Mouse (Mus musculus) hindbrain, embryonic 14.5 days (tissue): ENCODE measurements around the gene Coro1a. TPM values are rescaled to one million over a fixed set of nuclear protein-coding genes. Genes with fewer than 3 reads are reported as not detected.

Experiments
- ATAC-seq: fragments of 200-750 bp; cut with Nextera tagmentation; 2 replicates; pipeline ENCODE4 v1.8.0; 2017; ENCODE audit warnings: moderate number of reproducible peaks, mild to moderate bottlenecking, moderate TSS enrichment, moderate library complexity; ENCODE audit not compliant: low FRiP score
- DNase-seq: peaks from one replicate; pipeline ENCODE4 v3.0.0-alpha.2; 2015; ENCODE audit warnings: low spot score
- H3K27ac ChIP-seq: fragments of 300-500 bp; sonication (generic); 2 replicates; pipeline ENCODE4 v1.5.1; 2014; ENCODE audit warnings: mild to moderate bottlenecking, moderate library complexity
- H3K27me3 ChIP-seq: fragments of 300-500 bp; sonication (generic); 2 replicates; pipeline ENCODE4 v1.6.1; 2014; ENCODE audit warnings: mild to moderate bottlenecking, low read length, mixed read lengths; ENCODE audit not compliant: control insufficient read depth, insufficient read depth
- H3K36me3 ChIP-seq: fragments of 300-500 bp; sonication (generic); replicated peaks from 2 replicates; pipeline ENCODE4 v1.6.1; 2014; ENCODE audit not compliant: control insufficient read depth, insufficient read depth
- H3K4me1 ChIP-seq: fragments of 300-500 bp; sonication (generic); replicated peaks from 2 replicates; pipeline ENCODE4 v1.6.1; 2014; ENCODE audit warnings: antibody characterized with exemption, low read length, mixed read lengths; ENCODE audit not compliant: control insufficient read depth, insufficient read depth
- H3K4me2 ChIP-seq: fragments of 300-500 bp; sonication (generic); replicated peaks from 2 replicates; pipeline ENCODE4 v1.6.1; 2014; ENCODE audit warnings: mild to moderate bottlenecking, moderate library complexity
- H3K4me3 ChIP-seq: fragments of 300-500 bp; sonication (generic); replicated peaks from 2 replicates; pipeline ENCODE4 v1.5.1; 2014; ENCODE audit warnings: mild to moderate bottlenecking, low read length
- H3K9ac ChIP-seq: fragments of 300-500 bp; sonication (generic); 2 replicates; pipeline ENCODE4 v1.6.1; 2014
- H3K9me3 ChIP-seq: fragments of 300-500 bp; sonication (generic); 2 replicates; pipeline ENCODE4 v1.6.1; 2016; ENCODE audit warnings: low read length; ENCODE audit not compliant: control insufficient read depth
- WGBS: fragments of 180-500 bp; shearing (Covaris S2); extraction: QIAGEN DNeasy Blood & Tissue Kit; methylation state at CpG from one replicate; pipeline ENCODE4 v1.1.7; 2014; 5-methylcytosine and 5-hydroxymethylcytosine counted together
- polyA plus RNA-seq: library from polyadenylated mRNA; unstranded; fragments of >200 nt; fragmentation: Nextera tagmentation; extraction: Ambion mirVana; gene quantifications from 2 replicates; pipeline ENCODE4 v1.2.1, GENCODE M21; 2014

Coro1a gene
- polyA plus RNA-seq, 1 experiment from 2014 or later, result 82.2 TPM

- H3K27ac ChIP-seq, result no peak overlapping the region
- no peak overlapping the region for H3K4me2 ChIP-seq
- H3K9me3 ChIP-seq, result no peaks in the 10 kb centered on the region
- ATAC-seq (no peak), DNase-seq (no peak)
- H3K36me3 ChIP-seq, result peaks cover 47% of the 10 kb centered on the region
- no peak overlapping the region for H3K9ac ChIP-seq
- WGBS, result 79% methylated on average over 8 of the region's 8 CpGs
- H3K27me3 ChIP-seq, result no peaks in the 10 kb centered on the region
- H3K4me3 ChIP-seq, result no peak overlapping the region
- no peaks in the 10 kb centered on the region for H3K4me1 ChIP-seq
Measured at GRCm38 (mm10) chr7:126663646-126664045, 43.9 kb downstream of the Coro1a start.

- 89% methylated on average over 3 of the region's 3 CpGs for WGBS
- no peak overlapping the region for H3K4me3 ChIP-seq
- no peak overlapping the region for H3K9ac ChIP-seq
- H3K4me2 ChIP-seq, result no peak overlapping the region
- H3K4me1 ChIP-seq, result no peaks in the 10 kb centered on the region
- ATAC-seq (no peak), DNase-seq (no peak)
- H3K27me3 ChIP-seq, result no peaks in the 10 kb centered on the region
- peaks cover 33% of the 10 kb centered on the region for H3K36me3 ChIP-seq
- H3K9me3 ChIP-seq, result no peaks in the 10 kb centered on the region
- no peak overlapping the region for H3K27ac ChIP-seq
Measured at GRCm38 (mm10) chr7:126659771-126660170, 47.8 kb downstream of the Coro1a start.

GRCm38 (mm10) chr7:126657522-126657921 is 50.1 kb downstream of the Coro1a start:
- no peaks in the 10 kb centered on the region for H3K9me3 ChIP-seq
- no peak overlapping the region for H3K27ac ChIP-seq
- DNase-seq (no peak), ATAC-seq (no peak)
- H3K4me3 ChIP-seq, result no peak overlapping the region
- no peaks in the 10 kb centered on the region for H3K4me1 ChIP-seq
- H3K4me2 ChIP-seq, result no peak overlapping the region
- no peaks in the 10 kb centered on the region for H3K27me3 ChIP-seq
- WGBS, result 87% methylated on average over 1 of the region's 1 CpGs
- H3K9ac ChIP-seq, result no peak overlapping the region
- H3K36me3 ChIP-seq, result peaks cover 13% of the 10 kb centered on the region; the same call in 1 of the 2 replicates

- 91% methylated on average over 3 of the region's 3 CpGs for WGBS
- no peak overlapping the region for H3K4me2 ChIP-seq
- no peak overlapping the region for H3K9ac ChIP-seq
- no peak for ATAC-seq
- no peaks in the 10 kb centered on the region for H3K27me3 ChIP-seq
- H3K27ac ChIP-seq, result no peak overlapping the region
- no peaks in the 10 kb centered on the region for H3K9me3 ChIP-seq
- no peak for DNase-seq
- no peak overlapping the region for H3K4me3 ChIP-seq
- no peaks in the 10 kb centered on the region for H3K4me1 ChIP-seq
- H3K36me3 ChIP-seq, result no peaks in the 10 kb centered on the region
Measured at GRCm38 (mm10) chr7:126655695-126656094, 51.9 kb downstream of the Coro1a start.

- no peak for ATAC-seq
- 84% methylated on average over 2 of the region's 2 CpGs for WGBS
- no peak overlapping the region for H3K4me3 ChIP-seq
- no peak overlapping the region for H3K9ac ChIP-seq
- H3K9me3 ChIP-seq, result no peaks in the 10 kb centered on the region
- no peak overlapping the region for H3K4me2 ChIP-seq
- no peaks in the 10 kb centered on the region for H3K36me3 ChIP-seq
- H3K4me1 ChIP-seq, result peaks cover 5% of the 10 kb centered on the region; the same call in 1 of the 2 replicates
- H3K27me3 ChIP-seq, result no peaks in the 10 kb centered on the region
- no peak for DNase-seq
- H3K27ac ChIP-seq, result no peak overlapping the region
Measured at GRCm38 (mm10) chr7:126653991-126654390, 53.6 kb downstream of the Coro1a start.

- WGBS, result 92% methylated on average over 2 of the region's 2 CpGs
- Histone ChIP-seq H3K4me1 (peaks cover 5% of the 10 kb centered on the region; the same call in 1 of the 2 replicates), H3K36me3 (no peaks in the 10 kb centered on the region), H3K9me3 (no peaks in the 10 kb centered on the region), H3K4me3 (no peak overlapping the region), H3K9ac (no peak overlapping the region), H3K27me3 (no peaks in the 10 kb centered on the region), H3K4me2 (no peak overlapping the region), H3K27ac (no peak overlapping the region)
- ATAC-seq, result no peak
- DNase-seq, result no peak
Measured at GRCm38 (mm10) chr7:126650852-126651251, 56.7 kb downstream of the Coro1a start.

Other genes with a start within 250 kb of the Coro1a start
- 0.30 and 0.31 TPM in 2 replicates for gene Atp2a1, start 244.7 kb downstream of the Coro1a start, polyA plus RNA-seq
- 60.3 and 64.1 TPM in 2 replicates for gene Sh2b1, start 232.4 kb downstream of the Coro1a start, polyA plus RNA-seq
- gene Tufm, start 220.4 kb downstream of the Coro1a start, polyA plus RNA-seq, result 116 and 136 TPM in 2 replicates
- 72.6 and 73.7 TPM in 2 replicates for gene Atxn2l, start 204.3 kb downstream of the Coro1a start, polyA plus RNA-seq
- 162 and 165 TPM in 2 replicates for gene Eif3c, start 141.4 kb downstream of the Coro1a start, polyA plus RNA-seq
- 0.26 and 0.36 TPM in 2 replicates for gene Apobr, start 122.8 kb downstream of the Coro1a start, polyA plus RNA-seq
- gene Cln3, start 122.0 kb downstream of the Coro1a start, polyA plus RNA-seq, result 24.7 and 24.8 TPM in 2 replicates
- not detected in 2 replicates for gene Il27, start 112.8 kb downstream of the Coro1a start, polyA plus RNA-seq
- 11.4 and 12.4 TPM in 2 replicates for gene Nupr1, start 76.9 kb downstream of the Coro1a start, polyA plus RNA-seq
- gene Sgf29, start 58.5 kb downstream of the Coro1a start, polyA plus RNA-seq, result 58.0 and 61.1 TPM in 2 replicates
- 2.5 and 5.3 TPM in 2 replicates for gene Sult1a1, start 31.4 kb downstream of the Coro1a start, polyA plus RNA-seq
- 124 and 159 TPM in 2 replicates for gene Bola2, start 12.4 kb downstream of the Coro1a start, polyA plus RNA-seq
- 10.7 and 10.9 TPM in 2 replicates for gene Slx1b, start 12.0 kb downstream of the Coro1a start, polyA plus RNA-seq
- gene Mapk3, start 51.8 kb upstream of the Coro1a start, polyA plus RNA-seq, result 96.5 and 97.0 TPM in 2 replicates
- gene Gdpd3, start 58.5 kb upstream of the Coro1a start, polyA plus RNA-seq, result 1.0 and 1.8 TPM in 2 replicates
- gene Ypel3, start 69.2 kb upstream of the Coro1a start, polyA plus RNA-seq, result 206 and 218 TPM in 2 replicates
- gene Tbx6, start 73.7 kb upstream of the Coro1a start, polyA plus RNA-seq, result 0.21 and 0.26 TPM in 2 replicates
- gene Ppp4c, start 84.7 kb upstream of the Coro1a start, polyA plus RNA-seq, result 177 and 182 TPM in 2 replicates
- gene Fam57b, start 89.9 kb upstream of the Coro1a start, polyA plus RNA-seq, result 53.2 and 54.7 TPM in 2 replicates
- gene 4930451I11Rik, start 123.9 kb upstream of the Coro1a start, polyA plus RNA-seq, result 0.74 TPM in 1 of 2 replicates, not detected in the other
- 16.5 and 25.7 TPM in 2 replicates for gene Doc2a, start 139.6 kb upstream of the Coro1a start, polyA plus RNA-seq
- 10.1 and 11.1 TPM in 2 replicates for gene Hirip3, start 154.2 kb upstream of the Coro1a start, polyA plus RNA-seq
- gene Ino80e, start 154.6 kb upstream of the Coro1a start, polyA plus RNA-seq, result 93.7 and 95.3 TPM in 2 replicates
- gene Taok2, start 176.9 kb upstream of the Coro1a start, polyA plus RNA-seq, result 36.4 and 37.2 TPM in 2 replicates
- 28.0 and 29.3 TPM in 2 replicates for gene Tmem219, start 215.1 kb upstream of the Coro1a start, polyA plus RNA-seq
- gene Kctd13, start 221.1 kb upstream of the Coro1a start, polyA plus RNA-seq, result 102 and 104 TPM in 2 replicates
- 8.0 and 10.9 TPM in 2 replicates for gene Asphd1, start 241.8 kb upstream of the Coro1a start, polyA plus RNA-seq
- gene Sez6l2, start 242.8 kb upstream of the Coro1a start, polyA plus RNA-seq, result 68.9 and 70.1 TPM in 2 replicates